Mouse (Mus musculus): ENCODE measurements around the gene Slc8b1.

GRCm38 (mm10) chr5:120471538-120471937 is 39.4 kb upstream of the Slc8b1 start:
- no peak for TF ChIP-seq ZNF384 (IDR thresholded peaks at IDR 0.05; ENCODE audit: low read depth, low read length)
- TF ChIP-seq MAFK (IDR thresholded peaks at IDR 0.05; ENCODE audit: insufficient read depth, low read depth, low read length), result no peak
- no peak for TF ChIP-seq CHD2 (IDR thresholded peaks at IDR 0.05; ENCODE audit: low read depth, low read length)
- no peak for TF ChIP-seq ZC3H11A (IDR thresholded peaks at IDR 0.05; ENCODE audit: borderline replicate concordance, low read depth, low read length)
